8 mouse cellular contexts compared by ENCODE assay signal in the genomic region with DNA sequence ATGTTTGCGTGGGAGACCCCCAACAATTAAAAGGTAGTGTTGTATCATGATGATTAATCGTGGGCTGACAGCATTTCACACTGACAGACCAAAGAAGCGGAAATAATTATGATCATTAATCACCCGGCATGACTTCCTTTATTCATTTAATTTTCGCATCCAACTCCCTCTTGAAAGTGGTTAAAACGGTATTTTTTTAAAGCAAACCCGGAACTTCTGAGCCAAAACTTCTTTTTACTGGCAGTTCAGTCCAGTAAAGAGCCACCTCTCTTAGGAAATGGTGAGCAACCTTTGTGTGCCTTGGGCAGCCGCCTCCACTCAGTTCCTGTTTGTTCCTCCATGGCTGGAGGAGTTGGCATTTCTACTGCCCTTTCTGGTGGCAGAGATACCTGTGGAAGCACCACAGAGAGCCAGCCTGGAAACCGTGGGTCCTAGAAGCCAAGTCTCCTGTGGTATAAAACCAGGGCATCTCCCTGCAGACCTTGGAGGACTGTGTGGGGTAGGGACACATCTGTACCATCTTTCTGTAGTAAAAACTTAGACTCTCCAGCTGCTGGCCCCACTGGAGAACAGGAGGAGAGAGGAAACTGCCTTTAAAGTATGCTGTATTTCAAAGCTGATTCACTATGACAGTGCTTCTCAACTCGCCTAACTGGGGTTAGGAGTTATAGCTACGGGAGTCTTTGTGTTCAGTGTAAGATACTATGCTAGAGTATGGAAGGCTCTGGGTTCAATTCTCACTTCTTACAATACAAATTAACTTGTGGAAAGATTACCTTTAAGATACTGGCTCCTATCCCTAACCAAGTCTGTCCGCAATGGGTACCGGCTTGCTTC. TPM values are rescaled to one million over a fixed set of nuclear protein-coding genes. Genes with fewer than 3 reads are reported as not detected.
DNase-seq lines count a peak whose midpoint lies in the region; ATAC-seq and TF ChIP-seq lines count a peak whose summit lies in the region.

No protein-coding gene starts in this region.

- DNase-seq in cerebellum, adult 8-10 months = peak; percentile 25
- DNase-seq in cerebellum, postnatal 36 days = no peak
- peak; percentile 11 for DNase-seq in R1 (ENCODE audit: low read depth, low spot score)
- DNase-seq in kidney, adult 8-10 months = peak; percentile 26 to 30
- peak; percentile 49 for DNase-seq in lung, postnatal 36 days
- peak; percentile 45 for DNase-seq in stomach, postnatal 0 days (ENCODE audit: low spot score)

- peak overlapping the region; percentile 62 for H3K4me2 ChIP-seq in forebrain, embryonic 12.5 days
- H3K4me2 ChIP-seq in stomach, postnatal 0 days (replicated peaks; ENCODE audit: low read depth) = peak overlapping the region; percentile 90

- no peak for TF ChIP-seq CTCF in stomach, postnatal 0 days (IDR thresholded peaks at IDR 0.05; ENCODE audit: low read depth)

- H3K9ac ChIP-seq in forebrain, embryonic 12.5 days = peak overlapping the region; percentile 63
- H3K9ac ChIP-seq in stomach, postnatal 0 days (ENCODE audit: low read length) = peak overlapping the region; percentile 97

- H3K27me3 ChIP-seq in forebrain, embryonic 12.5 days = no peaks in the 10 kb centered on the region
- no peaks in the 10 kb centered on the region for H3K27me3 ChIP-seq in stomach, postnatal 0 days (ENCODE audit: control insufficient read depth, insufficient read depth, low read length)

- no peaks in the 10 kb centered on the region for H3K9me3 ChIP-seq in forebrain, embryonic 12.5 days
- no peaks in the 10 kb centered on the region for H3K9me3 ChIP-seq in stomach, postnatal 0 days (ENCODE audit: control insufficient read depth, low read length)

- WGBS in forebrain, embryonic 12.5 days = 45% methylated on average over 13 of the region's 13 CpGs
- 22% methylated on average over 13 of the region's 13 CpGs for WGBS in stomach, postnatal 0 days

- ATAC-seq in forebrain, embryonic 12.5 days (ENCODE audit: low FRiP score) = no peak
- no peak for ATAC-seq in stomach, postnatal 0 days (ENCODE audit: low FRiP score, low TSS enrichment)
- no peak for ATAC-seq in monocyte, adult 5-6 weeks (replicated peaks; ENCODE audit: insufficient number of reproducible peaks, low FRiP score, low TSS enrichment, poor library complexity, severe bottlenecking)

- H3K4me3 ChIP-seq in forebrain, embryonic 12.5 days (replicated peaks) = peak overlapping the region; percentile 55
- peak overlapping the region; percentile 93 for H3K4me3 ChIP-seq in stomach, postnatal 0 days (ENCODE audit: low read depth, low read length)

- no peaks in the 10 kb centered on the region for H3K36me3 ChIP-seq in forebrain, embryonic 12.5 days (replicated peaks)
- H3K36me3 ChIP-seq in stomach, postnatal 0 days (ENCODE audit: control insufficient read depth, insufficient read depth, low read length) = no peaks in the 10 kb centered on the region

- H3K4me1 ChIP-seq in forebrain, embryonic 12.5 days = peaks cover 14% of the 10 kb centered on the region; the same call in 1 of the 2 replicates
- no peaks in the 10 kb centered on the region; the same call in 1 of the 2 replicates for H3K4me1 ChIP-seq in stomach, postnatal 0 days (replicated peaks; ENCODE audit: control insufficient read depth, insufficient read depth)

- no peak for TF ChIP-seq EP300 in stomach, postnatal 0 days (optimal IDR thresholded peaks at IDR 0.05)

- no peak overlapping the region for H3K27ac ChIP-seq in forebrain, embryonic 12.5 days
- H3K27ac ChIP-seq in stomach, postnatal 0 days (replicated peaks) = peak overlapping the region; percentile 96

RNA-seq across cellular contexts. Expression of gene Dap, which starts 0.9 kb away (rescaled TPM):
- polyA plus RNA-seq in forebrain, embryonic 12.5 days (2016; fragmentation: Nextera tagmentation; extraction: Ambion mirVana) = 30.0 and 34.0 TPM in 2 replicates
- 114 and 120 TPM in 2 replicates for polyA plus RNA-seq in stomach, postnatal 0 days (2015; fragmentation: Nextera tagmentation; extraction: Ambion mirVana)
- 32.1 to 76.3 TPM (median 67.0 TPM) in 3 replicates for total RNA-seq in monocyte, adult 5-6 weeks (2017)

Comparison
In these comparisons a context has a peak if more than half of its experiments do, and no peak if none do; other contexts are left out.
1. DNase-seq: peak in cerebellum, adult 8-10 months (single experiment), R1 (single experiment), kidney, adult 8-10 months (2 of 2), lung, postnatal 36 days (single experiment) and stomach, postnatal 0 days (single experiment); none in cerebellum, postnatal 36 days (0 of 2).